11 mouse cellular contexts compared by ENCODE assay signal in genomic region chrX:166645713-166646112, GRCm38 (mm10).
DNase-seq lines count a peak whose midpoint lies in the region; ATAC-seq and TF ChIP-seq lines count a peak whose summit lies in the region.
"Had no signal": no experiment of that assay in that cellular context is flagged by ENCODE, and none has a peak within 500 bp of the region (broad histone marks: within the 10 kb centered on the region; RNA-seq: fewer than 3 reads in every experiment).

No protein-coding gene starts in this region.

- no peaks in the 10 kb centered on the region for H3K9me3 ChIP-seq in hindbrain, embryonic 13.5 days
- H3K9me3 ChIP-seq in hindbrain, embryonic 11.5 days (ENCODE audit: control insufficient read depth, low read length) = no peaks in the 10 kb centered on the region
- no peaks in the 10 kb centered on the region for H3K9me3 ChIP-seq in stomach, postnatal 0 days (ENCODE audit: control insufficient read depth, low read length)
- H3K9me3 ChIP-seq: midbrain, embryonic 12.5 days had no signal

- whole genome bisulfite sequencing in hindbrain, embryonic 13.5 days = 58% methylated on average over 7 of the region's 7 CpGs
- WGBS in hindbrain, embryonic 11.5 days = 59% methylated on average over 7 of the region's 7 CpGs
- 45% methylated on average over 7 of the region's 7 CpGs for WGBS in spleen, adult 2 months
- WGBS in stomach, postnatal 0 days = 37% methylated on average over 7 of the region's 7 CpGs

- no peak for TF ChIP-seq EP300 in stomach, postnatal 0 days (optimal IDR thresholded peaks at IDR 0.05)

- no peak for DNase-seq in hindbrain, embryonic 11.5 days (ENCODE audit: low spot score)
- no peak for DNase-seq in spleen, adult 2 months (ENCODE audit: low read depth in 1 of 2, low spot score in 2 of 2)
- no peak for DNase-seq in spleen, postnatal 4 days (ENCODE audit: low spot score in 2 of 2)
- peak; percentile 24 for DNase-seq in induced T-regulatory cell, adult 2 months (ENCODE audit: low read depth)
- DNase-seq in stomach, postnatal 0 days (ENCODE audit: low spot score) = no peak
- no peak for DNase-seq in urinary bladder, adult 2 months (ENCODE audit: low spot score)
- DNase-seq in right cerebral cortex, adult 2 months (ENCODE audit: low spot score in 2 of 2) = no peak
- DNase-seq: cerebellum, adult 11-12 months; layer of hippocampus, postnatal 36 days had no signal

- H3K27ac ChIP-seq in hindbrain, embryonic 13.5 days = no peak overlapping the region
- no peak overlapping the region for H3K27ac ChIP-seq in hindbrain, embryonic 11.5 days (ENCODE audit: low read depth, low read length)
- H3K27ac ChIP-seq in spleen, adult 2 months (ENCODE audit: insufficient read depth, low read length) = no peak overlapping the region
- H3K27ac ChIP-seq in stomach, postnatal 0 days (replicated peaks) = no peak overlapping the region
- H3K27ac ChIP-seq: midbrain, embryonic 12.5 days had no signal

- H3K27me3 ChIP-seq in hindbrain, embryonic 13.5 days = 0 out of 2 replicates have a peak, but pooled peaks cover 2% of the 10 kb centered on the region
- no peaks in the 10 kb centered on the region; the same call in 1 of the 2 replicates for H3K27me3 ChIP-seq in hindbrain, embryonic 11.5 days (ENCODE audit: control insufficient read depth, insufficient read depth, low read length)
- H3K27me3 ChIP-seq in spleen, adult 2 months (ENCODE audit: control insufficient read depth, insufficient read depth, low read length) = no peaks in the 10 kb centered on the region
- H3K27me3 ChIP-seq in stomach, postnatal 0 days (ENCODE audit: control insufficient read depth, insufficient read depth, low read length) = no peaks in the 10 kb centered on the region

- ATAC-seq in hindbrain, embryonic 13.5 days (ENCODE audit: low FRiP score) = peak; percentile 54; the same call in 1 of the 2 replicates
- ATAC-seq in hindbrain, embryonic 11.5 days (ENCODE audit: low FRiP score) = no peak
- ATAC-seq in stomach, postnatal 0 days (ENCODE audit: low FRiP score, low TSS enrichment) = no peak

- 0 out of 2 replicates have a peak overlapping the region, but pooled peaks have one; percentile 0 for H3K4me2 ChIP-seq in hindbrain, embryonic 13.5 days
- no peak overlapping the region for H3K4me2 ChIP-seq in hindbrain, embryonic 11.5 days (replicated peaks; ENCODE audit: low read depth, low read length)
- H3K4me2 ChIP-seq in stomach, postnatal 0 days (replicated peaks; ENCODE audit: low read depth) = peak overlapping the region; percentile 17; the same call in 1 of the 2 replicates
- H3K4me2 ChIP-seq: midbrain, embryonic 12.5 days had no signal

- no peak overlapping the region for H3K9ac ChIP-seq in hindbrain, embryonic 13.5 days
- no peak overlapping the region for H3K9ac ChIP-seq in hindbrain, embryonic 11.5 days (ENCODE audit: low read depth, low read length)
- no peak overlapping the region for H3K9ac ChIP-seq in stomach, postnatal 0 days (ENCODE audit: low read length)
- H3K9ac ChIP-seq: midbrain, embryonic 12.5 days had no signal

- H3K4me3 ChIP-seq in hindbrain, embryonic 13.5 days = peak overlapping the region; percentile 17; the same call in 1 of the 2 replicates
- no peak overlapping the region for H3K4me3 ChIP-seq in hindbrain, embryonic 11.5 days (ENCODE audit: low read depth, low read length)
- peak overlapping the region; percentile 13; the same call in 1 of the 2 replicates for H3K4me3 ChIP-seq in spleen, adult 2 months (ENCODE audit: extremely low read depth, insufficient read depth, insufficient read length)
- no peak overlapping the region for H3K4me3 ChIP-seq in stomach, postnatal 0 days (ENCODE audit: low read depth, low read length)
- H3K4me3 ChIP-seq: midbrain, embryonic 12.5 days had no signal

- TF ChIP-seq POLR2A in spleen, adult 2 months (IDR thresholded peaks at IDR 0.05; ENCODE audit: low read depth, low read length) = no peak

- H3K4me1 ChIP-seq in hindbrain, embryonic 13.5 days (replicated peaks) = no peaks in the 10 kb centered on the region
- H3K4me1 ChIP-seq in hindbrain, embryonic 11.5 days (replicated peaks; ENCODE audit: control insufficient read depth, insufficient read depth, low read length) = no peaks in the 10 kb centered on the region
- no peaks in the 10 kb centered on the region for H3K4me1 ChIP-seq in spleen, adult 2 months (ENCODE audit: control insufficient read depth, insufficient read depth, insufficient read length)
- no peaks in the 10 kb centered on the region for H3K4me1 ChIP-seq in stomach, postnatal 0 days (replicated peaks; ENCODE audit: control insufficient read depth, insufficient read depth)
- H3K4me1 ChIP-seq: midbrain, embryonic 12.5 days had no signal

- no peaks in the 10 kb centered on the region for H3K36me3 ChIP-seq in hindbrain, embryonic 13.5 days
- H3K36me3 ChIP-seq in hindbrain, embryonic 11.5 days (ENCODE audit: control insufficient read depth, insufficient read depth, low read length) = no peaks in the 10 kb centered on the region
- no peaks in the 10 kb centered on the region for H3K36me3 ChIP-seq in spleen, adult 2 months (ENCODE audit: control insufficient read depth, insufficient read depth, low read length)
- no peaks in the 10 kb centered on the region for H3K36me3 ChIP-seq in stomach, postnatal 0 days (ENCODE audit: control insufficient read depth, insufficient read depth, low read length)
- H3K36me3 ChIP-seq: midbrain, embryonic 12.5 days had no signal

- no peak for TF ChIP-seq CTCF in spleen, adult 2 months (IDR thresholded peaks at IDR 0.05; ENCODE audit: extremely low read depth, insufficient read depth, insufficient read length, insufficient replicate concordance)
- TF ChIP-seq CTCF in stomach, postnatal 0 days (IDR thresholded peaks at IDR 0.05; ENCODE audit: low read depth) = no peak

Comparison
In these comparisons a context has a peak if more than half of its experiments do, and no peak if none do; other contexts are left out.
1. H3K4me3 ChIP-seq: peak in hindbrain, embryonic 13.5 days (single experiment) and spleen, adult 2 months (single experiment); none in hindbrain, embryonic 11.5 days (single experiment) and stomach, postnatal 0 days (single experiment).